Mouse (Mus musculus) embryonic fibroblast, embryonic 13.5 days (primary cell): Measurements from ENCODE around the gene Ddx6. TPM values are rescaled to one million over a fixed set of nuclear protein-coding genes. Genes with fewer than 3 reads are reported as not detected.
A peak's percentile ranks its signal among the peaks of the same experiment; 100 is the strongest.
"Not testable (repeated sequence)": the region's sequence is repeated elsewhere in the genome, so short reads cannot be mapped to it uniquely, and the experiment has no call there.

Experiments
- H3K27ac ChIP-seq: 2 replicates; pipeline ENCODE4 v1.5.1; 2012; ENCODE audit warnings: low read length, control low read depth, inconsistent platforms; ENCODE audit not compliant: insufficient read depth
- H3K4me1 ChIP-seq: 2 replicates; pipeline ENCODE4 v1.6.1; 2011; ENCODE audit warnings: low read length; ENCODE audit not compliant: control insufficient read depth, insufficient read depth
- H3K4me3 ChIP-seq: 2 replicates; pipeline ENCODE4 v1.5.1; 2011; ENCODE audit warnings: mild to moderate bottlenecking, control low read depth, low read length; ENCODE audit not compliant: insufficient read depth
- CTCF ChIP-seq: IDR thresholded peaks from 2 replicates; pipeline ENCODE4 v1.5.1; 2011; ENCODE audit warnings: mild to moderate bottlenecking, control low read depth, low read length, moderate library complexity, borderline replicate concordance; ENCODE audit not compliant: insufficient read depth
- POLR2A ChIP-seq: IDR thresholded peaks from 2 replicates; pipeline ENCODE4 v1.6.1; 2011; ENCODE audit warnings: low read depth, mild to moderate bottlenecking, control low read depth, low read length, moderate library complexity
- polyA plus RNA-seq: library from polyadenylated mRNA; stranded (reverse); fragments of >200 nt; gene quantifications from 2 replicates; pipeline ENCODE4 v1.2.4, GENCODE M21; 2011; ENCODE audit warnings: low read depth; ENCODE audit not compliant: missing spikeins, insufficient read length

Gene Ddx6
- polyA plus RNA-seq, result 164 TPM in 2 replicates

GRCm38 (mm10) chr9:44604779-44605615, at the start of gene Ddx6:
Gene Ddx6 (plus strand): TSS chr9:44604892.
- Histone ChIP-seq H3K4me1 (no peaks in the 10 kb centered on the region), H3K27ac (peak within 1 kb of the TSS; percentile 95), H3K4me3 (peak within 1 kb of the TSS; percentile 100)
- TF ChIP-seq CTCF (no peak), POLR2A (no peak; the same call in 1 of the 2 replicates)

- TF ChIP-seq POLR2A (no peak), CTCF (no peak)
- Histone ChIP-seq H3K27ac (no peak within 1 kb of the TSS), H3K4me1 (no peaks in the 10 kb centered on the region), H3K4me3 (no peak within 1 kb of the TSS)
Observed at GRCm38 (mm10) chr9:44561597-44561996, 43.1 kb upstream of the Ddx6 start, which contains the start of gene Cxcr5. Gene Cxcr5 (minus strand): TSS chr9:44561877.

GRCm38 (mm10) chr9:44562936-44563335, 41.8 kb upstream of the Ddx6 start:
- Histone ChIP-seq H3K4me1 (no peaks in the 10 kb centered on the region), H3K27ac (no peak overlapping the region), H3K4me3 (no peak overlapping the region)
- no peak for TF ChIP-seq POLR2A
- TF ChIP-seq CTCF, result no peak

- H3K4me3 ChIP-seq, result no peak overlapping the region
Observed at GRCm38 (mm10) chr9:44565367-44565766, 39.3 kb upstream of the Ddx6 start.

GRCm38 (mm10) chr9:44567338-44568082, 37.2 kb upstream of the Ddx6 start:
- H3K4me3 ChIP-seq, result no peak overlapping the region
- no peak overlapping the region for H3K27ac ChIP-seq
- no peaks in the 10 kb centered on the region for H3K4me1 ChIP-seq
- TF ChIP-seq CTCF (no peak), POLR2A (no peak)

More at GRCm38 (mm10) chr9:44565367-44565766, 39.3 kb upstream of the Ddx6 start:
- TF ChIP-seq POLR2A, result no peak
- TF ChIP-seq CTCF, result no peak
- Histone ChIP-seq H3K4me1 (no peaks in the 10 kb centered on the region), H3K27ac (no peak overlapping the region)

- H3K27ac ChIP-seq, result no peak overlapping the region
- no peak overlapping the region for H3K4me3 ChIP-seq
- no peak for TF ChIP-seq CTCF
- no peaks in the 10 kb centered on the region for H3K4me1 ChIP-seq
Observed at GRCm38 (mm10) chr9:44568083-44568455, 36.6 kb upstream of the Ddx6 start.

- TF ChIP-seq CTCF, result no peak
- no peak for TF ChIP-seq POLR2A
- no peak overlapping the region for H3K27ac ChIP-seq
- no peak overlapping the region for H3K4me3 ChIP-seq
- H3K4me1 ChIP-seq, result no peaks in the 10 kb centered on the region
Observed at GRCm38 (mm10) chr9:44570939-44571382, 33.7 kb upstream of the Ddx6 start.

- no peak overlapping the region for H3K4me3 ChIP-seq
- H3K4me1 ChIP-seq, result no peaks in the 10 kb centered on the region
- TF ChIP-seq CTCF, result no peak
- TF ChIP-seq POLR2A, result no peak
- no peak overlapping the region for H3K27ac ChIP-seq
Observed at GRCm38 (mm10) chr9:44573306-44573705, 31.4 kb upstream of the Ddx6 start.

- TF ChIP-seq CTCF (no peak), POLR2A (no peak)
- H3K27ac ChIP-seq, result no peak overlapping the region
- H3K4me3 ChIP-seq, result no peak overlapping the region
- no peaks in the 10 kb centered on the region for H3K4me1 ChIP-seq
Observed at GRCm38 (mm10) chr9:44575095-44575494, 29.6 kb upstream of the Ddx6 start.

GRCm38 (mm10) chr9:44576046-44576445, 28.6 kb upstream of the Ddx6 start:
- not testable (repeated sequence) for H3K4me1 ChIP-seq, H3K4me3 ChIP-seq

More at GRCm38 (mm10) chr9:44576046-44576445, 28.6 kb upstream of the Ddx6 start:
- H3K27ac ChIP-seq, result not testable (repeated sequence)
